Mouse (Mus musculus): Measurements from ENCODE around the gene Tmem174. TPM values are rescaled to one million over a fixed set of nuclear protein-coding genes. Genes with fewer than 3 reads are reported as not detected.

Tmem174 gene
- not detected in 2 replicates for polyA plus RNA-seq (2016; fragmentation: Nextera tagmentation; extraction: Ambion mirVana)

DNA sequence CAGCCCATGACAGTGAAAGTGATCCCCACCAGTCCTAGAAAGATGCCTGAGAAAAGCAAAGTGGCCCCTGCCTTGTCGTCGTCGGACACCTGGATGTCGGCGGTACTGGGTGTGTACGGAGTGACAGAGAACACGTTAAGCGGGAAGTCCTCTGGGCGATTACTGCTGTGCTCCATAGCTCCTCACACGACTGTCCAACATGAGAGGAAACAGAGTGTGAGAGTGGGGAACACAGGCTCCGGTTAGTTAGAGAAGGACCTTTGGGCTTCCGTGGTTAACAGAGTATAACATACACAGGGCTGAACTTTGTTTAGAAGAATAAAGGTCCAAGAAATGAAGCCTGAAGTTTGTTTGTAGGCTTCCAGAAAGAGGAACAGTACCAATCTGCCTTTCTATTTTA lies at the start of gene Tmem174:
Gene Tmem174, minus strand, starts transcription at position 266 of the 400 bp plus-strand sequence.
- no peak within 1 kb of the TSS for H3K27ac ChIP-seq
- H3K4me1 ChIP-seq, result peaks cover 3% of the 10 kb centered on the region; the same call in 1 of the 2 replicates
- no peaks in the 10 kb centered on the region for H3K36me3 ChIP-seq (replicated peaks)
- WGBS, result 92% methylated on average over 12 of the region's 12 CpGs
- no peaks in the 10 kb centered on the region for H3K9me3 ChIP-seq
- peaks cover 21% of the 10 kb centered on the region for H3K27me3 ChIP-seq (ENCODE audit: poor library complexity, severe bottlenecking)
- no peak for DNase-seq (ENCODE audit: extremely low spot score, low spot score)
- H3K4me3 ChIP-seq, result no peak within 1 kb of the TSS

DNA sequence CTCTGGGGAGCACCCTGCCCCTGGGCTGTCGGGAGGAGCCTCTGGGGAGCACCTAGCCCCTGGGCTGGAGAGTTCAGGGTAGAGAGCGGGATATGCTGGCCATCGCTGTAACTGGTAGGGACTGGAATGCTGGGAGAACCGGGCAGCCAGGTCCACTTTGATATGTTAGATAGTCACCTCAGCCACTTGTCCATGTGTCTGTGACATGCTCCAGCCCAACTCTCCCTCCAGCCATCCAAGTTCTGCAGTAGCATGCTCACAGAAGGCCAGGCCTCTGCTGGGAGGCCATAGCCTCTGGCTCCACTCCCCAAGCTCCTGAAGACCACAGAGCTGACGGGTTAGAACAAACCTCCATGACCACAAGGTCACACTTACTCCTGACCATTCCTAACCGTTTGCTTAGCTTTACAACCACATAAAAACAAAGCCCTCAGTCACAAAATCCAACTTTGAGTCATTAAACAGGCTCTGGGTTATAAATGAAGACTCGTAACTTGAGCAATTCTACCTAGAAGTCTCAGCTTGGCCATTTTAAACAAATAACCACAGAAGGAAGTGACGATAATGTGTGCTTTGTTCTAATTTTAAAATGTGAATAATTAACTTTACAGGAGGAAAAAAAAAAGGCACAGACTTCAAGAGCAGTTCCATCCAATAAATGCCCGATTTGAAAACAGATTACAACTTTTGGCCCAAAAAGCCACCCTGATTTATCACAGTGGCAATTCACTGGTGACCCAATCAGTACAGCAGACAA lies 47.1 kb upstream of the Tmem174 start:
- no peaks in the 10 kb centered on the region for H3K9me3 ChIP-seq
- WGBS, result 86% methylated on average over 9 of the region's 9 CpGs
- DNase-seq (ENCODE audit: extremely low spot score, low spot score), result no peak
- H3K4me1 ChIP-seq, result peaks cover 10% of the 10 kb centered on the region
- H3K27ac ChIP-seq, result no peak overlapping the region
- no peaks in the 10 kb centered on the region for H3K27me3 ChIP-seq (ENCODE audit: poor library complexity, severe bottlenecking)
- no peak overlapping the region for H3K4me3 ChIP-seq
- no peaks in the 10 kb centered on the region for H3K36me3 ChIP-seq (replicated peaks)

DNA sequence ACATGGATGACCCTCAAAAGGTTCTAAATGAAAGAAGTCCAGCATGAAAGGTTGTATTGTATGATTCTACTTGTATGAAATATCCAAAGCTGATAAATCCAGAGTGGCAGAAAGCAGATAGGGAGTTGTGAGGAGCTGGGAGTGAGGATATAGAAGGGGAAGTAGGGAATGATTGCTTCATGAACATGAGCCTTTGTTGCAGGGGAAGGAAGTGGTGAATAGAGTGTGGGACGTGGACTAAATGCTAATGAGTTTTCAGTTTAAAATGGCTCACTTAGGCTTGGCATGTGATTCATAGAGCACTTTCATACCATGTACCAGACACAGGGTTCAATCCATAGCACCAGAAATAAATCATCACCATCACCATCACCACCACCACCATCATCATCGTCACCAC lies 46.2 kb upstream of the Tmem174 start:
- no peaks in the 10 kb centered on the region for H3K9me3 ChIP-seq
- no peak overlapping the region for H3K4me3 ChIP-seq
- H3K4me1 ChIP-seq, result peaks cover 14% of the 10 kb centered on the region
- no peaks in the 10 kb centered on the region for H3K36me3 ChIP-seq (replicated peaks)
- DNase-seq (ENCODE audit: extremely low spot score, low spot score), result no peak
- no peak overlapping the region for H3K27ac ChIP-seq
- 85% methylated on average over 2 of the region's 2 CpGs for WGBS
- no peaks in the 10 kb centered on the region for H3K27me3 ChIP-seq (ENCODE audit: poor library complexity, severe bottlenecking)

DNA sequence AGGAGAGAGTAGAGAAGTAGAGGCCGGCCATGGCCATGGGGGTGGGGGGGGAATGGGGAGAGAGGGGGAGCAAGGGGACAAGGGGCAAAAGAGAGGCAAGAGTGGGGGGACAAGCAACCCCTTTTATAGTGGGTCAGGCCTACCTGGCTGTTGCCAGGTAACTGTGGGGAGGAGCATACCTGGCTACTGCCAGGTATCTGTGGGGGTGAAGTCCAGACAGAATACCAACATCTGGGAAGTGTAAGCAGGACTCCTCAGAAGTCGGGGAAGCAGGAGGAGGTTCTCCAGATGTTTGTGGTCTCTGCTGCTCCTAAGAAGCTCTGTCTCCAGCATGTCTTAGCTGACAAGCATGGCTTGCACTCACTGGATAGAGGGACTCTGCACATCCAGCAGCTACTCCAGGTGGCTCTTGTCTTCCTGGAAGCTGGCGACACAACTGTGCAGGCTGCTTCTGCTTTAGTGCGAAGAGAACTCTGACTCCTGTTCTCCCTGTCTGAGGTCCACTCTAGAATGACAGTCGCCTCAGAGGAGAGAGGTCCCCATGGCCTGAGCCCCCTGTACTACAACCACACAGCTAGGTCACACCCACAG lies 43.4 kb upstream of the Tmem174 start:
- no peak overlapping the region for H3K4me3 ChIP-seq
- H3K4me1 ChIP-seq, result peaks cover 14% of the 10 kb centered on the region
- 89% methylated on average over 5 of the region's 5 CpGs for WGBS
- H3K27me3 ChIP-seq (ENCODE audit: poor library complexity, severe bottlenecking), result no peaks in the 10 kb centered on the region
- H3K9me3 ChIP-seq, result no peaks in the 10 kb centered on the region
- DNase-seq (ENCODE audit: extremely low spot score, low spot score), result no peak
- no peaks in the 10 kb centered on the region for H3K36me3 ChIP-seq (replicated peaks)
- no peak overlapping the region for H3K27ac ChIP-seq

DNA sequence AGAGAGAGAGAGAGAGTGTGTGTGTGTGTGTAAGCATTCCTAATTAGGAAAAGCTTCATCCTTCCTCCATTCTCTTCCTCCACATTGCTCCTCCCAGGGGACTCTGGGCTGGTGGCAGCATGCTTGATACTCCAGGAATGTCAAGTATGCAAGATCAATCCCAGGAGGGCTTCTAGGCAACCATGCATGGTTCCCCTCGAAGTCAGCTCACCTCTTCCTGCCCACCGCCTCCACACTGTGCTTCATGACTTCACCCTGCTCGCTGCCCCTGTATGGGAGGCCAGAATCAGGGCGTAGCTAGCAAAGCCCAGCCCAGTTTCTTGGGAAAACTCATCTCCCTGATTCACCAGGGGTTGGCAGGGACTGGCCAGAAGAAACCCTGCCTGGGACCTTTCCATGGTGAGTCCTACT lies 42.4 kb upstream of the Tmem174 start:
- H3K9me3 ChIP-seq, result no peaks in the 10 kb centered on the region
- DNase-seq (ENCODE audit: extremely low spot score, low spot score), result no peak
- no peaks in the 10 kb centered on the region for H3K27me3 ChIP-seq (ENCODE audit: poor library complexity, severe bottlenecking)
- WGBS, result 60% methylated on average over 4 of the region's 4 CpGs
- H3K27ac ChIP-seq, result 0 out of 2 replicates have a peak overlapping the region, but pooled peaks have one; percentile 6
- H3K4me3 ChIP-seq, result no peak overlapping the region
- peaks cover 14% of the 10 kb centered on the region for H3K4me1 ChIP-seq
- no peaks in the 10 kb centered on the region for H3K36me3 ChIP-seq (replicated peaks)

DNA sequence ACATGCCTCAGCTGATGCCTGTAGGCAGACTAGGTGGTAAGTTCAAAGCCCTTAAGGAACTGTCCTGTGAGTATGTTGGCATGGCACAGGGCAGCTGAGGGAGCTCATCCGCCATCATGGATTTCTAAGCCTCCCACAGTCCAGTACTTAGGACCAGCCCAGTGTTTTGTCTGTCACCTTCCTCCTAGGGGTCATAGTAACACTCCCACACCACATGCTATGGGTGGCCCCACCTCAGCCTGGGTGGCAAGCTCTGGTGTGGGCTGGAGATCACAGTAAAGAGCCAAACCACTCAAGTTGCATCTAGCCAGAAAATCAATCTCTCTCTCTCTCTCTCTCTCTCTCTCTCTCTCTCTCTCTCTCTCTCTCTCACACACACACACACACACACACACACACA lies 42.0 kb upstream of the Tmem174 start:
- Histone ChIP-seq H3K27me3 (ENCODE audit: poor library complexity, severe bottlenecking) (no peaks in the 10 kb centered on the region), H3K27ac (no peak overlapping the region), H3K4me3 (no peak overlapping the region), H3K4me1 (peaks cover 14% of the 10 kb centered on the region), H3K36me3 (replicated peaks) (no peaks in the 10 kb centered on the region), H3K9me3 (no peaks in the 10 kb centered on the region)
- 81% methylated on average over 1 of the region's 1 CpGs for WGBS
- no peak for DNase-seq (ENCODE audit: extremely low spot score, low spot score)

DNA sequence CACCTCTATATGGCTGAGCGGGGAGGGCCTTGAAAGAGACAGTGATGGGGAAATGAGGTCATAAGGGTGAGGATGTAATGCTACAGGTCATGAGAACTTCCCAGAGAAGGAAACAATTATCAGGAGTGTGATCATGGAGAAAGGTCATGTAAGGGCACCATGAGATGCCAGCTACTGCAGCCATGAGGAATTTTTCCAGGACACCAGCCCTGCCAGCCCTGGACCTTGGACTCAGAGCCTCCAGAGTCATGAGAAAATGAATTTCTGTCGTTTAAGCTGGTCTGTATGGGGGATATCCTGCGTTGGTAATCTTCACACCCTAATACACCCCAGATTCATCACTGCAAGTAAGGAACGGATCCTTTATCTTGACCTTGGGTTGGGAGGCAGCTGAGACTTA lies 36.7 kb upstream of the Tmem174 start:
- no peak for DNase-seq (ENCODE audit: extremely low spot score, low spot score)
- Histone ChIP-seq H3K27ac (no peak overlapping the region), H3K4me3 (no peak overlapping the region), H3K9me3 (no peaks in the 10 kb centered on the region), H3K36me3 (replicated peaks) (no peaks in the 10 kb centered on the region), H3K4me1 (peaks cover under 1% of the 10 kb centered on the region; the same call in 1 of the 2 replicates), H3K27me3 (ENCODE audit: poor library complexity, severe bottlenecking) (no peaks in the 10 kb centered on the region)
- 82% methylated on average over 4 of the region's 4 CpGs for WGBS

DNA sequence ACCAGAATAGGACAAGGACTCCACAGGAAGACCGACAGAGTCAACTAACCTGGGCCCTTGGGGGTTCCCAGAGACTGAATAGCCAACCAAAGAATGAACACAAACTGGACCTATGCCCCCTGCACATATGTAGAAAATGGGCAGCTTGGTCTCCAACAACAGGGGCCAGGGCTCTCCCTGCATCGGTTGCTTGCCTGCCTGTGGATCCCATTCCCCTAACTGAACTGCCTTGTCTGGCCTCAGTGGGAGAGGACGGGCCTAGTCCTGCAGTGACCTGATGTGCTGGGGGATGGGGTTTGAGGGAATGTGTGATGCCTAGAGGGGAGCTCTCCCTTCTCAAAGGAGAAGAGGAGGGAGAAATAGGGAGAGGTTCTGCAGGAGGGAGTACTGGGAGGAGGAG lies 32.1 kb upstream of the Tmem174 start:
- no peak for DNase-seq (ENCODE audit: extremely low spot score, low spot score)
- Histone ChIP-seq H3K4me1 (no peaks in the 10 kb centered on the region), H3K27ac (no peak overlapping the region), H3K9me3 (no peaks in the 10 kb centered on the region), H3K36me3 (replicated peaks) (no peaks in the 10 kb centered on the region), H3K4me3 (no peak overlapping the region), H3K27me3 (ENCODE audit: poor library complexity, severe bottlenecking) (no peaks in the 10 kb centered on the region)
- 75% methylated on average over 3 of the region's 3 CpGs for WGBS

DNA sequence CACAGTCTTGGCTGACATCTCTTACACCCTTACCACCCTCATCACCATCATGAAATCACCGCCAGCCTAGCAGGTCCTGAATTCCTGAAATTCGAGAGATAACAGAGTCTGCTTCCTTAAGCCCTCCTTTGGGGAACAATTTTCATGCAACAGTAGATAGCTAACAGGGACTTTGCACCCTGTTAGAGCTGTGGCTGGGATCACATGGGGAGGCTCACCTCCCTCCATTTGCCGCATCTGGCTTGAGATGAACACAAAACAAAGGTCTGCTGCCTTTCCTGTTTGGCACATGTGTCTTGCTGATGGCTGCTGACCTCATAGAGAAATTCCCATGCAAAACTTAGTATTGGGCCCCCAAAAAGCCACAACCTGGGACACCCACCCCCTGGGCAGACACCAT lies 30.1 kb upstream of the Tmem174 start:
- Histone ChIP-seq H3K4me3 (no peak overlapping the region), H3K27me3 (ENCODE audit: poor library complexity, severe bottlenecking) (no peaks in the 10 kb centered on the region), H3K27ac (no peak overlapping the region), H3K36me3 (replicated peaks) (no peaks in the 10 kb centered on the region), H3K9me3 (no peaks in the 10 kb centered on the region), H3K4me1 (no peaks in the 10 kb centered on the region)
- 84% methylated on average over 3 of the region's 3 CpGs for WGBS
- no peak for DNase-seq (ENCODE audit: extremely low spot score, low spot score)

DNA sequence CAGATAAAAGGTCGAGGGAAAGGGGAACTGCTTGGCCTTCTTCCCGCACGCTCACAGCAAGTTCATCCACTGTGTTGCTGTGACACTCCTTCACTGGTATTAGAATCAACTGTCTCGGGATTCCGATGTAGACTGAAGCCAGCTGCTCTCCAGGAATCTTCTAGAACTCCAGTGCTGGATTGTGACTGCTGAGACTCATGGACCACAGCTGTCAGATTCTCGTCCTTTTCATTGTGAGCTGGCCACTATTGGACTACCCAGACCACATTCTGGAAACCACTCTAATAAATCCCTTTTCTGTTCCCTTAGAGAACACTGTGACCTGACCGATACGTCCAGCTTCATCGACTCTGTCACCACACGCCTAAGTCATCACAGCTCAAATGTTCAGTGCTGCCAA lies 28.0 kb upstream of the Tmem174 start:
- WGBS, result 90% methylated on average over 10 of the region's 10 CpGs
- DNase-seq (ENCODE audit: extremely low spot score, low spot score), result no peak

DNA sequence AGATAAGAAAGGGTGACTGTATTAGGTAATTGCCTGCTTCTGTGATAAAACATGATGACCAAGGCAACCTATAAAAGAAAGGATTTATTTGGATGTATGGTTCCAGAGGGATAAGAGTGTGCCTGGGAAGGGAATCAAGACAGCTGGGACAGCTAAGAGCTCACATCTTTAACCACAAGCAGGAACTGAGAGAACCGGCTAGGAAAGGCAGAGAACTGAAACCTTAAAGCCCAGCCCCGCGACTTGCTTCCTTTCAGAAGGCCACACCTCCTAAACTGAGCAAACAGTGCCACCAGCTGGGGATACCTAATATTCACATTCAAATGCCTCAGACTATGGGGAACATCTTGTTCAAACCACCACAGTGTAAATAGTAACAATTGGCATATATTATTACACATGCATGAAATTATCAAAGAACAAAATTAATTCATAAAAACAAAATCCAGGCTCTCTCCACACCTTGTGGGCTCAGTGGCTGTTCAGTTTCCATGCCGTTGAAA lies 25.0 kb upstream of the Tmem174 start:
- WGBS, result 87% methylated on average over 4 of the region's 4 CpGs
- Histone ChIP-seq H3K4me1 (no peaks in the 10 kb centered on the region), H3K36me3 (replicated peaks) (no peaks in the 10 kb centered on the region), H3K9me3 (no peaks in the 10 kb centered on the region), H3K27me3 (ENCODE audit: poor library complexity, severe bottlenecking) (no peaks in the 10 kb centered on the region), H3K27ac (no peak overlapping the region), H3K4me3 (no peak overlapping the region)
- no peak for DNase-seq (ENCODE audit: extremely low spot score, low spot score)

More for the DNA sequence above, 28.0 kb upstream of the Tmem174 start:
- H3K4me3 ChIP-seq, result no peak overlapping the region
- no peak overlapping the region for H3K27ac ChIP-seq
- H3K9me3 ChIP-seq, result no peaks in the 10 kb centered on the region
- no peaks in the 10 kb centered on the region for H3K36me3 ChIP-seq (replicated peaks)
- no peaks in the 10 kb centered on the region for H3K27me3 ChIP-seq (ENCODE audit: poor library complexity, severe bottlenecking)
- H3K4me1 ChIP-seq, result no peaks in the 10 kb centered on the region

DNA sequence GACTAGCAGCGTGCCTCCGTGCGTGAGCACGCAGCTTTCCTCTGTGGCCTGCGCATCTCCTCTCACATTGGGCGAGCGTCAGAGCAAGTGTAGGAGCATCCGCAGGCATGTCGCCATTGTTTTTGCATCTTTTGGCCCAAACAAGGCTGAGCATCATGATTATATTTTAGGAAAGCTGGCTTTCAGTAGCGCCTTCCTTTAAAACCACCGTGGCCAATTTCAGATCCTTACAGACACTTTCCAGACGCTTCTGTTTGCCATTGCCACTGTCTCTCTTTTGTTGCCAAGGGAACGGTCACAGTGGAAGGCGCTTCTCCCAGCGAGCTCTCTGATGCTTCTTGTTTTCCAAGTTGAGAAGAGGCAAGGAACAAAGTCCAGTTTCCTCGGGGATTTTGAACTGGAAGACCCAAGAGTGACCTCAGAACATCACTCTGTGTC lies 18.8 kb upstream of the Tmem174 start:
- no peaks in the 10 kb centered on the region for H3K36me3 ChIP-seq (replicated peaks)
- H3K9me3 ChIP-seq, result no peaks in the 10 kb centered on the region
- WGBS, result 91% methylated on average over 16 of the region's 16 CpGs
- H3K4me1 ChIP-seq, result peaks cover 8% of the 10 kb centered on the region
- no peak overlapping the region for H3K4me3 ChIP-seq
- no peak overlapping the region for H3K27ac ChIP-seq
- no peaks in the 10 kb centered on the region for H3K27me3 ChIP-seq (ENCODE audit: poor library complexity, severe bottlenecking)
- no peak for DNase-seq (ENCODE audit: extremely low spot score, low spot score)

DNA sequence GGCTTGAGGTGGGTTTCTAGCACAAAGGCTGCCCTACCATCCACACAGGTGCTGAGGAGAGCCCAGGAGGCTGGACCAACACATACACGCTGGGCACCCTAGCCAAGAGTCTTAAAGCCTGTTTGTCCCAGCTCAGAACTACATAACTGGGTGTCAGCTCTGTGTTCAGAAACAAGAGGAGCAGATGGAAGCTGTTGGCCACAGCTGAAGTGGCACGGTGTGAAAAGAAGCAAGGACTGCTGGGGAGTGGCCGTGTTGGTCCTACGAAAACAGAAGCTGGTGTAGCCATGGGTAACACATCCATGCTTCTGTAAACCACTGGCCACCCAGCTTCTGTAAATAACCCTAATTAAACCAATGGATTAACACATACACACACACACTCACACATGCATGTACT lies 18.1 kb upstream of the Tmem174 start:
- no peak overlapping the region for H3K4me3 ChIP-seq
- no peaks in the 10 kb centered on the region for H3K36me3 ChIP-seq (replicated peaks)
- no peaks in the 10 kb centered on the region for H3K27me3 ChIP-seq (ENCODE audit: poor library complexity, severe bottlenecking)
- 93% methylated on average over 4 of the region's 4 CpGs for WGBS
- peaks cover 8% of the 10 kb centered on the region for H3K4me1 ChIP-seq
- H3K27ac ChIP-seq, result no peak overlapping the region
- no peaks in the 10 kb centered on the region for H3K9me3 ChIP-seq
- DNase-seq (ENCODE audit: extremely low spot score, low spot score), result no peak
